8 mouse cellular contexts compared by ENCODE assay signal in the genomic region with DNA sequence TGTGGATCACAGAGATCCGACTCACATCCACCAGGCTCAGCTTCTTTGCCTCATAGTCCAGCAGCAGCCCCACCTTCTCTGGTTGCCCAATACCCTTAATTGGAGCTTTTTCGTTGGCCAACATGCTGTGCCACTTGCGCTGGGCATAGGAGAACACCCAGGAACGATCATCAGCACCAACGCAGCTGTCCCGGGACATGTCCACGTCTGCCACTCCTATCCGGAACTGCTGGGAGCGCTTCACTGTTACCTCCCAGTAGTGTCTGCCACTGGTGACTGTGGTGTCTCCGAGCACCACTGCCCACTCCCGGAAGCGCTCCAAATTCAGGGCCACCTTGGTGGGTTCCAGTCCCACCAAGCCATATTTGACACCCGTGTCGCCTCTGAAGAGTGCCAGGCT. TPM values are rescaled to one million over a fixed set of nuclear protein-coding genes. Genes with fewer than 3 reads are reported as not detected.
DNase-seq lines count a peak whose midpoint lies in the region; ATAC-seq and TF ChIP-seq lines count a peak whose summit lies in the region.

No protein-coding gene starts in this region.

- H3K9ac ChIP-seq in hindbrain, embryonic 11.5 days (ENCODE audit: low read depth, low read length): peak overlapping the region; percentile 75
- peak overlapping the region; percentile 79 for H3K9ac ChIP-seq in liver, embryonic 13.5 days
- peak overlapping the region; percentile 77 for H3K9ac ChIP-seq in stomach, embryonic 16.5 days (ENCODE audit: low read length)

- 33% methylated on average over 14 of the region's 14 CpGs for WGBS in hindbrain, embryonic 11.5 days
- WGBS in liver, embryonic 13.5 days (ENCODE audit: insufficient replicate concordance): 15% methylated on average over 14 of the region's 14 CpGs
- 19% methylated on average over 14 of the region's 14 CpGs for WGBS in stomach, embryonic 16.5 days

- no peak for TF ChIP-seq CTCF in bone marrow macrophage, adult 2 months (IDR thresholded peaks at IDR 0.05; ENCODE audit: low read depth, low read length)

- TF ChIP-seq POLR2A in bone marrow macrophage, adult 2 months (IDR thresholded peaks at IDR 0.05; ENCODE audit: borderline replicate concordance, low read depth, low read length): no peak

- peak; percentile 14; the same call in 1 of the 2 replicates for ATAC-seq in hindbrain, embryonic 11.5 days (ENCODE audit: low FRiP score)
- ATAC-seq in liver, embryonic 13.5 days (ENCODE audit: low read depth): 0 out of 2 replicates have a peak, but pooled peaks have one; percentile 5
- no peak for ATAC-seq in stomach, embryonic 16.5 days (ENCODE audit: insufficient read depth, low FRiP score)

- H3K27ac ChIP-seq in bone marrow macrophage, adult 2 months (ENCODE audit: insufficient read depth, low read depth, low read length): no peak overlapping the region
- H3K27ac ChIP-seq in hindbrain, embryonic 11.5 days (ENCODE audit: low read depth, low read length): no peak overlapping the region
- 0 out of 2 replicates have a peak overlapping the region, but pooled peaks have one; percentile 23 for H3K27ac ChIP-seq in liver, embryonic 13.5 days
- H3K27ac ChIP-seq in stomach, embryonic 16.5 days (ENCODE audit: low read length): no peak overlapping the region

- H3K4me3 ChIP-seq in bone marrow macrophage, adult 2 months (ENCODE audit: insufficient read depth, low read length): peak overlapping the region; percentile 68
- peak overlapping the region; percentile 67 for H3K4me3 ChIP-seq in hindbrain, embryonic 11.5 days (ENCODE audit: low read depth, low read length)
- peak overlapping the region; percentile 73 for H3K4me3 ChIP-seq in liver, embryonic 13.5 days (replicated peaks)
- peak overlapping the region; percentile 74 for H3K4me3 ChIP-seq in stomach, embryonic 16.5 days (replicated peaks; ENCODE audit: low read length)

- peak overlapping the region; percentile 81 for H3K4me2 ChIP-seq in hindbrain, embryonic 11.5 days (replicated peaks; ENCODE audit: low read depth, low read length)
- peak overlapping the region; percentile 97 for H3K4me2 ChIP-seq in liver, embryonic 13.5 days
- peak overlapping the region; percentile 91 for H3K4me2 ChIP-seq in stomach, embryonic 16.5 days (ENCODE audit: low read depth, low read length)

- no peaks in the 10 kb centered on the region for H3K27me3 ChIP-seq in hindbrain, embryonic 11.5 days (ENCODE audit: control insufficient read depth, insufficient read depth, low read length)
- peaks cover 3% of the 10 kb centered on the region; the same call in 1 of the 2 replicates for H3K27me3 ChIP-seq in liver, embryonic 13.5 days
- 0 out of 2 replicates have a peak, but pooled peaks cover 4% of the 10 kb centered on the region for H3K27me3 ChIP-seq in stomach, embryonic 16.5 days (ENCODE audit: control insufficient read depth, insufficient read depth, low read length)

- DNase-seq in cerebellum, postnatal 25 days: peak; percentile 31 to 32
- no peak for DNase-seq in cerebellum, adult 8-10 months
- DNase-seq in 3134 (ENCODE audit: extremely low read depth, insufficient read length, low spot score): peak; percentile 59
- no peak for DNase-seq in hindbrain, embryonic 11.5 days (ENCODE audit: low spot score)
- no peak for DNase-seq in liver, embryonic 13.5 days
- no peak for DNase-seq in left cerebral cortex, adult 11 months (ENCODE audit: low spot score)

- peaks cover 13% of the 10 kb centered on the region; the same call in 1 of the 2 replicates for H3K4me1 ChIP-seq in bone marrow macrophage, adult 2 months (ENCODE audit: control insufficient read depth, insufficient read depth, low read length)
- H3K4me1 ChIP-seq in hindbrain, embryonic 11.5 days (replicated peaks; ENCODE audit: control insufficient read depth, insufficient read depth, low read length): peaks cover 6% of the 10 kb centered on the region; the same call in 1 of the 2 replicates
- peaks cover 29% of the 10 kb centered on the region for H3K4me1 ChIP-seq in liver, embryonic 13.5 days (replicated peaks)
- peaks cover 4% of the 10 kb centered on the region for H3K4me1 ChIP-seq in stomach, embryonic 16.5 days (ENCODE audit: control insufficient read depth, insufficient read depth, low read length)

- no peaks in the 10 kb centered on the region for H3K9me3 ChIP-seq in hindbrain, embryonic 11.5 days (ENCODE audit: control insufficient read depth, low read length)
- no peaks in the 10 kb centered on the region for H3K9me3 ChIP-seq in liver, embryonic 13.5 days (replicated peaks)
- no peaks in the 10 kb centered on the region for H3K9me3 ChIP-seq in stomach, embryonic 16.5 days (replicated peaks; ENCODE audit: control insufficient read depth, low read length)

- H3K36me3 ChIP-seq in hindbrain, embryonic 11.5 days (ENCODE audit: control insufficient read depth, insufficient read depth, low read length): no peaks in the 10 kb centered on the region
- peaks cover 17% of the 10 kb centered on the region; the same call in 1 of the 2 replicates for H3K36me3 ChIP-seq in liver, embryonic 13.5 days
- no peaks in the 10 kb centered on the region for H3K36me3 ChIP-seq in stomach, embryonic 16.5 days (ENCODE audit: control insufficient read depth, insufficient read depth, low read length)

RNA-seq across cellular contexts. Expression of a gene that starts 0.7 kb away (rescaled TPM):
- polyA plus RNA-seq in bone marrow macrophage, adult 2 months (2012; ENCODE audit: insufficient read depth, insufficient read length, missing spikeins): 5.3 and 6.1 TPM in 2 replicates
- polyA plus RNA-seq in hindbrain, embryonic 11.5 days (2014; fragmentation: Nextera tagmentation; extraction: Ambion mirVana): 25.2 and 31.1 TPM in 2 replicates
- 24.1 and 24.7 TPM in 2 replicates for polyA plus RNA-seq in liver, embryonic 13.5 days (2015; fragmentation: Nextera tagmentation; extraction: Ambion mirVana)
- 32.4 and 33.5 TPM in 2 replicates for polyA plus RNA-seq in stomach, embryonic 16.5 days (2015; fragmentation: Nextera tagmentation; extraction: Ambion mirVana)

RNA-seq across cellular contexts. Expression of a gene that starts 14.7 kb away (rescaled TPM):
- not detected in 2 replicates for polyA plus RNA-seq in bone marrow macrophage, adult 2 months (2012; ENCODE audit: insufficient read depth, insufficient read length, missing spikeins)
- 0.11 TPM in 1 of 2 replicates, not detected in the other for polyA plus RNA-seq in hindbrain, embryonic 11.5 days (2014; fragmentation: Nextera tagmentation; extraction: Ambion mirVana)
- polyA plus RNA-seq in liver, embryonic 13.5 days (2015; fragmentation: Nextera tagmentation; extraction: Ambion mirVana): 0.09 TPM in 1 of 2 replicates, not detected in the other
- not detected in 2 replicates for polyA plus RNA-seq in stomach, embryonic 16.5 days (2015; fragmentation: Nextera tagmentation; extraction: Ambion mirVana)

RNA-seq across cellular contexts. Expression of a gene that starts 16.7 kb away (rescaled TPM):
- polyA plus RNA-seq in bone marrow macrophage, adult 2 months (2012; ENCODE audit: insufficient read depth, insufficient read length, missing spikeins): not detected in 2 replicates
- 1.3 and 1.5 TPM in 2 replicates for polyA plus RNA-seq in hindbrain, embryonic 11.5 days (2014; fragmentation: Nextera tagmentation; extraction: Ambion mirVana)
- 1.9 and 2.2 TPM in 2 replicates for polyA plus RNA-seq in liver, embryonic 13.5 days (2015; fragmentation: Nextera tagmentation; extraction: Ambion mirVana)
- 3.2 and 3.7 TPM in 2 replicates for polyA plus RNA-seq in stomach, embryonic 16.5 days (2015; fragmentation: Nextera tagmentation; extraction: Ambion mirVana)

RNA-seq across cellular contexts. Expression of a gene that starts 20.9 kb away (rescaled TPM):
- polyA plus RNA-seq in bone marrow macrophage, adult 2 months (2012; ENCODE audit: insufficient read depth, insufficient read length, missing spikeins): 6.4 and 10.7 TPM in 2 replicates
- 43.1 and 43.8 TPM in 2 replicates for polyA plus RNA-seq in hindbrain, embryonic 11.5 days (2014; fragmentation: Nextera tagmentation; extraction: Ambion mirVana)
- polyA plus RNA-seq in liver, embryonic 13.5 days (2015; fragmentation: Nextera tagmentation; extraction: Ambion mirVana): 34.8 and 37.4 TPM in 2 replicates
- 30.4 and 35.0 TPM in 2 replicates for polyA plus RNA-seq in stomach, embryonic 16.5 days (2015; fragmentation: Nextera tagmentation; extraction: Ambion mirVana)

RNA-seq across cellular contexts. Expression of a gene that starts 30.9 kb away (rescaled TPM):
- polyA plus RNA-seq in bone marrow macrophage, adult 2 months (2012; ENCODE audit: insufficient read depth, insufficient read length, missing spikeins): 39.4 and 39.8 TPM in 2 replicates
- 18.9 and 19.5 TPM in 2 replicates for polyA plus RNA-seq in hindbrain, embryonic 11.5 days (2014; fragmentation: Nextera tagmentation; extraction: Ambion mirVana)
- polyA plus RNA-seq in liver, embryonic 13.5 days (2015; fragmentation: Nextera tagmentation; extraction: Ambion mirVana): 7.0 and 8.8 TPM in 2 replicates
- 30.3 and 34.2 TPM in 2 replicates for polyA plus RNA-seq in stomach, embryonic 16.5 days (2015; fragmentation: Nextera tagmentation; extraction: Ambion mirVana)

Comparison
In these comparisons a context has a peak if more than half of its experiments do, and no peak if none do; other contexts are left out.
1. DNase-seq: peak in cerebellum, postnatal 25 days (2 of 2) and 3134 (single experiment); none in cerebellum, adult 8-10 months (single experiment), hindbrain, embryonic 11.5 days (single experiment), liver, embryonic 13.5 days (single experiment) and left cerebral cortex, adult 11 months (single experiment).
2. Peak in every context shown above with its lines, with median percentiles within 50 percentile points of each other: H3K4me3 ChIP-seq, H3K4me2 ChIP-seq and H3K9ac ChIP-seq.